Mouse (Mus musculus) heart, embryonic 12.5 days (tissue): ENCODE data around the gene Hsd17b6. TPM values are rescaled to one million over a fixed set of nuclear protein-coding genes. Genes with fewer than 3 reads are reported as not detected.

Source experiments
- ATAC-seq: fragments of 200-750 bp; cut with Nextera tagmentation; 2 replicates; pipeline ENCODE4 v1.8.0; 2017; ENCODE audit warnings: moderate TSS enrichment, moderate library complexity; ENCODE audit not compliant: insufficient number of reproducible peaks, low FRiP score
- H3K27ac ChIP-seq: fragments of 300-500 bp; sonication (generic); 2 replicates; pipeline ENCODE4 v1.5.1; 2016; ENCODE audit warnings: mild to moderate bottlenecking, moderate library complexity; ENCODE audit not compliant: poor library complexity, severe bottlenecking
- H3K27me3 ChIP-seq: fragments of 300-500 bp; sonication (generic); replicated peaks from 2 replicates; pipeline ENCODE4 v1.6.1; 2016; ENCODE audit warnings: mild to moderate bottlenecking, moderate library complexity
- H3K36me3 ChIP-seq: fragments of 300-500 bp; sonication (generic); 2 replicates; pipeline ENCODE4 v1.6.1; 2016; ENCODE audit warnings: mild to moderate bottlenecking, moderate library complexity
- H3K4me1 ChIP-seq: fragments of 300-500 bp; sonication (generic); replicated peaks from 2 replicates; pipeline ENCODE4 v1.6.1; 2016; ENCODE audit warnings: mild to moderate bottlenecking
- H3K4me2 ChIP-seq: fragments of 300-500 bp; sonication (generic); 2 replicates; pipeline ENCODE4 v1.6.1; 2016; ENCODE audit warnings: mild to moderate bottlenecking, moderate library complexity
- H3K4me3 ChIP-seq: fragments of 300-500 bp; sonication (generic); 2 replicates; pipeline ENCODE4 v1.5.1; 2016; ENCODE audit warnings: mild to moderate bottlenecking
- H3K9ac ChIP-seq: fragments of 300-500 bp; sonication (generic); 2 replicates; pipeline ENCODE4 v1.6.1; 2016; ENCODE audit warnings: mild to moderate bottlenecking, moderate library complexity
- H3K9me3 ChIP-seq: fragments of 300-500 bp; sonication (generic); replicated peaks from 2 replicates; pipeline ENCODE4 v1.6.1; 2016; ENCODE audit warnings: mild to moderate bottlenecking, moderate library complexity
- WGBS: fragments of 180-500 bp; shearing (Covaris S2); methylation state at CpG from one replicate; pipeline ENCODE4 v1.1.7; 2016; 5-methylcytosine and 5-hydroxymethylcytosine counted together
- polyA plus RNA-seq: library from polyadenylated mRNA; unstranded; fragments of >200 nt; fragmentation: Nextera tagmentation; extraction: Ambion mirVana; gene quantifications from 2 replicates; pipeline ENCODE4 v1.2.1, GENCODE M21; 2016

The Hsd17b6 gene
- polyA plus RNA-seq, 1 experiment from 2014 or later = not detected

DNA sequence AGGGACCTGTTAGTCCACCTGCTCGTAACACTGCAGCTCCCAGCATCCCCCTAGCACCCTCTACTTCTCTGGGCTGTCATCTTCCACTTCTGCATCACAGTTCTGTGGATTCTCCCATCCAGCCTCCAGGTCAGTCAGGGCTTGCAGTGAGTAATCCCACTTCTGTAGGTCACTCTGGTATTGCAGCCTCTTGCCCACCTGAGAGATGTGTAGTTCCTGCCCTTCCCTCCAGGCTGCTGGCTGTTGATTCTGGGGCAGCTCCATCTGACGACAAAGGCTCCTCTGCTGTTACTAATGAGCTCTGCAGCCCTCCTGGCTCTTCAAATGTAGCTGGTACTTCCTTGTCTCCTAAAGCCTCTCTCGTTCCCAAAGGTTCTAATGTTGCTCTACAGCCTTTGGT lies 32.4 kb upstream of the Hsd17b6 start:
- H3K27me3 ChIP-seq = no peaks in the 10 kb centered on the region
- H3K4me2 ChIP-seq = no peak overlapping the region
- H3K4me1 ChIP-seq = peaks cover 80% of the 10 kb centered on the region
- H3K27ac ChIP-seq = 0 out of 2 replicates have a peak overlapping the region, but pooled peaks have one; percentile 10
- 68% methylated on average over 3 of the region's 3 CpGs for WGBS
- 0 out of 2 replicates have a peak overlapping the region, but pooled peaks have one; percentile 21 for H3K9ac ChIP-seq
- no peaks in the 10 kb centered on the region for H3K9me3 ChIP-seq
- ATAC-seq = no peak
- no peak overlapping the region for H3K4me3 ChIP-seq
- H3K36me3 ChIP-seq = peaks cover 67% of the 10 kb centered on the region

GRCm38 (mm10) chr10:128039167-128039566 lies 31.8 kb upstream of the Hsd17b6 start:
- peak overlapping the region; percentile 47 for H3K4me2 ChIP-seq
- H3K9me3 ChIP-seq = no peaks in the 10 kb centered on the region
- no peak for ATAC-seq
- peak overlapping the region; percentile 11 for H3K9ac ChIP-seq
- H3K4me1 ChIP-seq = peaks cover 77% of the 10 kb centered on the region
- H3K27me3 ChIP-seq = no peaks in the 10 kb centered on the region
- no peak overlapping the region for H3K27ac ChIP-seq
- peaks cover 61% of the 10 kb centered on the region for H3K36me3 ChIP-seq
- no peak overlapping the region for H3K4me3 ChIP-seq
- WGBS = 51% methylated on average over 5 of the region's 5 CpGs

DNA sequence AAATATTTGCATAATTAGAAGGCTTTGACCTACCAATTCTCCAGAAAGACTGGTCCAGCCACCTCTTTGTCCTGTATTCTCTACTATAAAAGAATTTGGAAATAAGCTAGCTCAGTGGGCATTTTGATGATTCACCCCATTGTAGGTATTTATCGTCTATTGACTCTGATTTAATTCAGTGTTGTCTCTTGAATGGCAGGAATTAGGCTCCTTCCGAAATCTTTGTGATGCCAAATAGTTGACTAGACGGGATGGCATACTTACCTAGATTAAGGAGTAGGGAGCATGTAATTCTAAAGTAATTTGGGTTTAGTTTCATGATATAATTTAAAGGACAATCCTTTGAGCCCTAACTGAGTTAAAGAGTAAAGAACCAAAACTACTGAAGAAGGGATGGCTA lies 30.5 kb upstream of the Hsd17b6 start:
- H3K4me2 ChIP-seq = peak overlapping the region; percentile 47
- H3K9me3 ChIP-seq = no peaks in the 10 kb centered on the region
- H3K36me3 ChIP-seq = peaks cover 48% of the 10 kb centered on the region
- no peaks in the 10 kb centered on the region for H3K27me3 ChIP-seq
- ATAC-seq = no peak
- WGBS = 81% methylated on average over 3 of the region's 3 CpGs
- H3K4me3 ChIP-seq = peak overlapping the region; percentile 24; the same call in 1 of the 2 replicates
- H3K9ac ChIP-seq = peak overlapping the region; percentile 57
- H3K27ac ChIP-seq = no peak overlapping the region
- peaks cover 65% of the 10 kb centered on the region for H3K4me1 ChIP-seq

DNA sequence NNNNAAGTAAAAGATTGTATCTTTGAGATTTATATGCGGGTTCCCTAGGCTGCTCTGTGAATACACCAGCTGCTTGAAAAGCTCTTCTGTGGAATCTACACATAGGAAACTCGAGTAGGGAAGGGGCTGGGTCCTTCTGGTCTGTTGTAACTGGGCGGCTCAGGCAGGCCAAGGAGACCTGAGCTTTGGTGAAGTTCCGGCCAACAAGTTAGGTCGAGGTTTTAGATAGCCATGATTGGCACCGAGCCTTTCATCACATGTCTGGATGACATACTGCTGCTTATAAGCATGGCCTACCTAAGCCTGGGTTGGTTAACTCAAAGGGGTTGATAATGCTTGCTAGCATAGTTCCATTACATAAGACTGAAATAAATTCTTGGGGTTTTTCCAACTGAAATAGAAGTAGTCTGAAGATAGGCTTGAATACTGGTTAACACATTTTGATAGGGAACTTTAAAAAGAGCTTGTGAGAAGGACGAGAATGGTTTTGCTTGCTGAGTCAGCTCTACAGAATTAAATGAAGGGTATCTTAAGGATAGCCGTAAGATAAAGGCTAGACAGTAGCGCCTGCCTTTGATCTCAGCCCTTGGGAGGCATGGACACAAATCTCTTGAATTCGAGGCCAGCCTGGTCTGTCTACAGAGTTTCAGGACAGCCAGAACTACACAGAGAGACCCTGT lies 29.5 kb upstream of the Hsd17b6 start:
- no peaks in the 10 kb centered on the region for H3K27me3 ChIP-seq
- under 1% methylated on average over 10 of the region's 10 CpGs for WGBS
- ATAC-seq = peak; percentile 26; the same call in 1 of the 2 replicates
- H3K36me3 ChIP-seq = peaks cover 41% of the 10 kb centered on the region
- H3K4me3 ChIP-seq = peak overlapping the region; percentile 96
- H3K4me1 ChIP-seq = peaks cover 54% of the 10 kb centered on the region
- no peaks in the 10 kb centered on the region for H3K9me3 ChIP-seq
- H3K27ac ChIP-seq = peak overlapping the region; percentile 98
- H3K9ac ChIP-seq = peak overlapping the region; percentile 100
- peak overlapping the region; percentile 89 for H3K4me2 ChIP-seq

DNA sequence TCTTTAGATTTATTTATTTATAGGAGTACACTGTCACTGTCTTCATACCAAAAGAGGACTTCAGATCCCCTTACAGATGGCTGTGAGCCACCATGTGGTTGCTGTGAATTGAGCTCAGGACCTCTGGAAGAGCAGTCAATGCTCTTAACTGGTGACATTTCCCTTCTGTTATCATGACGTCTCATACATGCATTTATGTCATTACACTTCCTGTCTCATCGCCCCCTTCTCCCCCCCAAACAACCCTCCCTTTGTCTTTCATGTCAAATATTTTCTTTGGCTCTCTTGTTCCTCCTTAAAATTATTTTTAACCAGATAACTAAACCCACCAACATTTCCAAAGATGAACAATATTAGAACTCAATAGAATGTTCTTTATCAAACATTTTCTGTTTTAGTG lies 23.4 kb upstream of the Hsd17b6 start:
- H3K9ac ChIP-seq = no peak overlapping the region
- no peak for ATAC-seq
- 58% methylated on average over 2 of the region's 2 CpGs for WGBS
- no peaks in the 10 kb centered on the region for H3K27me3 ChIP-seq
- H3K4me3 ChIP-seq = no peak overlapping the region
- no peak overlapping the region for H3K4me2 ChIP-seq
- H3K4me1 ChIP-seq = peaks cover 4% of the 10 kb centered on the region; the same call in 1 of the 2 replicates
- no peak overlapping the region for H3K27ac ChIP-seq
- no peaks in the 10 kb centered on the region for H3K9me3 ChIP-seq
- peaks cover 39% of the 10 kb centered on the region for H3K36me3 ChIP-seq

- H3K4me3 ChIP-seq = no peak overlapping the region
- H3K36me3 ChIP-seq = peaks cover 47% of the 10 kb centered on the region
- H3K4me1 ChIP-seq = peaks cover 4% of the 10 kb centered on the region; the same call in 1 of the 2 replicates
- no peak overlapping the region for H3K4me2 ChIP-seq
- H3K9me3 ChIP-seq = no peaks in the 10 kb centered on the region
- H3K27me3 ChIP-seq = no peaks in the 10 kb centered on the region
- no peak overlapping the region for H3K27ac ChIP-seq
- 89% methylated on average over 7 of the region's 7 CpGs for WGBS
- no peak for ATAC-seq
- no peak overlapping the region for H3K9ac ChIP-seq
Measured at GRCm38 (mm10) chr10:128029931-128030330, 22.5 kb upstream of the Hsd17b6 start.

DNA sequence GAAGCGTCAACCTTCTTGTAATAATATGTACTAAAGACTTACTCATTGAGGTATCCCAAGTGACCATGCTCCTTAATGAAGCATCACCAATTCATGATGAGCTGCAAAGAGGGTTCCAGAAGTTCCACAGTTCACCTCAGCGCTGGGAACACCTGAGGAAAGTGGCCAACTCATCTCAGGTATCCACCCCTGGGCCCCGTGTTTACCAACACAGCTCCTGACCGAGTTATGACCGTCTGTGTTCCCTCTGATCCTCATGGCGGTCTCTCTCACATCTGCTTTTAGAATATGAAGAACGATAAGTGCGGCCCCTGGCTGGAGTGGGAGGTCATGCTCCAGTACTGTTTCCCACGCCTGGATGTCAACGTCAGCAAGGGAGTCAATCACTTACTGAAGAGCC lies 16.1 kb upstream of the Hsd17b6 start:
- Histone ChIP-seq H3K4me2 (no peak overlapping the region), H3K4me1 (0 out of 2 replicates have a peak, but pooled peaks cover 4% of the 10 kb centered on the region), H3K4me3 (no peak overlapping the region), H3K36me3 (peaks cover 77% of the 10 kb centered on the region), H3K27me3 (no peaks in the 10 kb centered on the region), H3K9ac (no peak overlapping the region), H3K27ac (no peak overlapping the region), H3K9me3 (no peaks in the 10 kb centered on the region)
- 95% methylated on average over 10 of the region's 10 CpGs for WGBS
- ATAC-seq = no peak

GRCm38 (mm10) chr10:128022196-128022595 lies 14.8 kb upstream of the Hsd17b6 start:
- peaks cover 78% of the 10 kb centered on the region for H3K36me3 ChIP-seq

DNA sequence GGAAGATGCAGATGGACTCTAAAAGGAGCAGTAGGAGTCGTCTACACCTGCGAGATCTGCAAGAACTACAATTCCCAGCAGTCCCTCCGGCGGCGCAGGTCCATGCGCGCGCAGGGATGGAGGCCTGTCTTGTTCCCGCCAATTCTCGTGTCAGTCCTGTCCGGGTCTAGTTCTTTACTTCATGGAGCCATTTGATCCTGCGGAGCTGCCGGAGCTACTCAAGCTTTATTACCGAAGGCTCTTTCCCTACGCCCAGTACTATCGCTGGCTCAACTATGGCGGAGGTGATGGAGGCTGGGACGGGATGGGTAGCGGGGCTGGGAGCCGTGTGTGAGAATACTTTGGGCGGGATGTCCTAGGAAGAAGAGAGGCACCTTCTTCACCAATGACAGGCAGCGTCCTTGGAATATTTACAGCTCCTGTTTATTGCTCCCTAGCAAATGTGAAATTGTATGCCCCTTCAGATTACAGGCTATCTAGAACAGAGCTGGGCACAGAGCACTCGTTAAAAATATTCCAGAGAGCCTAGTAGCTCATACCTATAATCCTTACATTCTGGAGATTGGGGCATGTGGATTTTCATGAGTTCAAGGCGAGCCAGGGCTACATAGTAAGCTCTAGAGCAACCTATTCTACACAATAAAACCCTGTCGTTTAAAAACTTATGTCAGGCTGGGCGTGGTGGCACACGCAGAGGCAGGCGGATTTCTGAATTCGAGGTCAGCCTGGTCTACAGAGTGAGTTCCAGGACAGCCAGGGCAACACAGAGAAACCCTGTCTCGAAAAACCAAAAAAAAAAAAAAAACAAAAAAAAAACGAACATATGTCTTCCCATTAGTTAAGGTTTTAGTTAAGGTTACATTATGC lies 7.9 kb upstream of the Hsd17b6 start, which contains the start of gene Prim1:
Gene Prim1, plus strand, starts transcription at position 101 of the 867 bp plus-strand sequence.
- peak within 1 kb of the TSS; percentile 63 for H3K9ac ChIP-seq
- ATAC-seq = peak; percentile 83
- 6% methylated on average over 31 of the region's 31 CpGs for WGBS

More at GRCm38 (mm10) chr10:128022196-128022595, 14.8 kb upstream of the Hsd17b6 start:
- Histone ChIP-seq H3K4me1 (0 out of 2 replicates have a peak, but pooled peaks cover 4% of the 10 kb centered on the region), H3K4me2 (no peak overlapping the region), H3K4me3 (no peak overlapping the region), H3K27me3 (no peaks in the 10 kb centered on the region), H3K27ac (no peak overlapping the region), H3K9ac (no peak overlapping the region), H3K9me3 (no peaks in the 10 kb centered on the region)
- ATAC-seq = no peak
- 88% methylated on average over 5 of the region's 5 CpGs for WGBS

GRCm38 (mm10) chr10:128009735-128010134 lies 2.3 kb upstream of the Hsd17b6 start:
- no peak overlapping the region for H3K9ac ChIP-seq
- no peaks in the 10 kb centered on the region for H3K9me3 ChIP-seq
- H3K4me2 ChIP-seq = no peak overlapping the region
- ATAC-seq = no peak
- H3K4me1 ChIP-seq = no peaks in the 10 kb centered on the region
- WGBS = 67% methylated on average over 5 of the region's 5 CpGs
- no peaks in the 10 kb centered on the region for H3K27me3 ChIP-seq
- no peak overlapping the region for H3K27ac ChIP-seq
- no peak overlapping the region for H3K4me3 ChIP-seq
- no peaks in the 10 kb centered on the region for H3K36me3 ChIP-seq

More for the DNA sequence above, 7.9 kb upstream of the Hsd17b6 start, which contains the start of gene Prim1:
- peak within 1 kb of the TSS; percentile 3; the same call in 1 of the 2 replicates for H3K27ac ChIP-seq
- peaks cover 23% of the 10 kb centered on the region for H3K36me3 ChIP-seq
- H3K9me3 ChIP-seq = no peaks in the 10 kb centered on the region
- peak within 1 kb of the TSS; percentile 74 for H3K4me2 ChIP-seq
- H3K4me1 ChIP-seq = no peaks in the 10 kb centered on the region
- peak within 1 kb of the TSS; percentile 57 for H3K4me3 ChIP-seq
- no peaks in the 10 kb centered on the region for H3K27me3 ChIP-seq
